Mouse (Mus musculus): ENCODE data around the gene Col4a3bp.

The Col4a3bp gene

GRCm38 (mm10) chr13:96542081-96542889 is at the start of gene Col4a3bp, which contains the start of gene Polk:
TSS of gene Col4a3bp (plus strand) at chr13:96542618.
TSS of gene Polk (minus strand) at chr13:96542579.
- peak; percentile 93 to 97 for DNase-seq (ENCODE audit: low spot score in 2 of 2)

GRCm38 (mm10) chr13:96496630-96497029 is 45.8 kb upstream of the Col4a3bp start:
- no peak for DNase-seq (ENCODE audit: low spot score in 2 of 2)

- DNase-seq (ENCODE audit: low spot score in 2 of 2), result no peak
These were observed 42.5 kb upstream of the Col4a3bp start for GRCm38 (mm10) chr13:96499891-96500290.

- no peak for DNase-seq (ENCODE audit: low spot score in 2 of 2)
These were observed 36.8 kb upstream of the Col4a3bp start for GRCm38 (mm10) chr13:96505661-96506060.

GRCm38 (mm10) chr13:96506313-96506712 is 36.1 kb upstream of the Col4a3bp start:
- no peak for DNase-seq (ENCODE audit: low spot score in 2 of 2)

- no peak for DNase-seq (ENCODE audit: low spot score in 2 of 2)
These were observed 34.9 kb upstream of the Col4a3bp start for GRCm38 (mm10) chr13:96507541-96507940.

GRCm38 (mm10) chr13:96510635-96511034 is 31.8 kb upstream of the Col4a3bp start:
- DNase-seq (ENCODE audit: low spot score in 2 of 2), result peak in 1 of 2 experiments; percentile 16

GRCm38 (mm10) chr13:96511262-96511661 is 31.2 kb upstream of the Col4a3bp start:
- DNase-seq (ENCODE audit: low spot score in 2 of 2), result no peak

- no peak for DNase-seq (ENCODE audit: low spot score in 2 of 2)
These were observed 30.5 kb upstream of the Col4a3bp start for GRCm38 (mm10) chr13:96511893-96512292.

GRCm38 (mm10) chr13:96514154-96514942 is 28.1 kb upstream of the Col4a3bp start:
- no peak for DNase-seq (ENCODE audit: low spot score in 2 of 2)

GRCm38 (mm10) chr13:96516249-96516648 is 26.2 kb upstream of the Col4a3bp start:
- DNase-seq (ENCODE audit: low spot score in 2 of 2), result no peak

GRCm38 (mm10) chr13:96517335-96517734 is 25.1 kb upstream of the Col4a3bp start:
- no peak for DNase-seq (ENCODE audit: low spot score in 2 of 2)

- no peak for DNase-seq (ENCODE audit: low spot score in 2 of 2)
These were observed 21.1 kb upstream of the Col4a3bp start for GRCm38 (mm10) chr13:96521294-96521693.

GRCm38 (mm10) chr13:96527022-96527421 is 15.4 kb upstream of the Col4a3bp start:
- DNase-seq (ENCODE audit: low spot score in 2 of 2), result no peak

GRCm38 (mm10) chr13:96527856-96528255 is 14.6 kb upstream of the Col4a3bp start:
- DNase-seq (ENCODE audit: low spot score in 2 of 2), result no peak

GRCm38 (mm10) chr13:96528776-96529175 is 13.6 kb upstream of the Col4a3bp start:
- DNase-seq (ENCODE audit: low spot score in 2 of 2), result no peak

GRCm38 (mm10) chr13:96529542-96529941 is 12.9 kb upstream of the Col4a3bp start:
- DNase-seq (ENCODE audit: low spot score in 2 of 2), result no peak

- no peak for DNase-seq (ENCODE audit: low spot score in 2 of 2)
These were observed 12.4 kb upstream of the Col4a3bp start for GRCm38 (mm10) chr13:96530064-96530463.

GRCm38 (mm10) chr13:96532176-96532575 is 10.2 kb upstream of the Col4a3bp start:
- DNase-seq (ENCODE audit: low spot score in 2 of 2), result no peak

- DNase-seq (ENCODE audit: low spot score in 2 of 2), result no peak
These were observed 8.7 kb upstream of the Col4a3bp start for GRCm38 (mm10) chr13:96533742-96534141.

- DNase-seq (ENCODE audit: low spot score in 2 of 2), result no peak
These were observed 5.4 kb upstream of the Col4a3bp start for GRCm38 (mm10) chr13:96536821-96537572.

GRCm38 (mm10) chr13:96538103-96538502 is 4.3 kb upstream of the Col4a3bp start:
- no peak for DNase-seq (ENCODE audit: low spot score in 2 of 2)
